Mouse (Mus musculus) cerebellum, postnatal 36 days (tissue): ENCODE measurements around the gene Tmem110.
A peak's percentile ranks its signal among the peaks of the same experiment; 100 is the strongest.

Experiments
- DNase-seq, 2 experiments: peaks; one replicate each; pipeline ENCODE4 v3.0.0; 2021 to 2022; ENCODE audit warnings: mixed read lengths in 2 of 2

The Tmem110 gene

GRCm38 (mm10) chr14:30904307-30904706 lies 78.9 kb downstream of the Tmem110 start:
- no peak for DNase-seq

DNA sequence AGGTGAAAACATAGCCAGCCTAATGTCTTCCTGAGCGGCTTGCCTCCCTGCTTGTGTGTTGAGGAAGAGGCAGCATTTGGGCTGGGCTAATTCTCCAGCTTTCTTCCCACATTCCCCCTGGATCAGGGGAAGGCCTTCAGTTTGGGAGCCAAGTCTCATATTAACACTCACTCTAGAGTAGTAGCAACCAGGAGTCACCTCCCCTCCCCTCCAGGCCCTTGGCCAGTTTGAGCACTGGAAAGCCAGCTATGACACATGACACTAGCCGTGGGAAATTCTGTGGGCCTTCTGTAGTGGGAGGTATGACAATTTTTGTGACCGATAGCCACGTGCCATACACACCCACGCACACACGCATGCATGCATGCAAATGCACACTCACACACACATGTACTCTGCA lies 80.6 kb downstream of the Tmem110 start:
- DNase-seq = no peak

DNA sequence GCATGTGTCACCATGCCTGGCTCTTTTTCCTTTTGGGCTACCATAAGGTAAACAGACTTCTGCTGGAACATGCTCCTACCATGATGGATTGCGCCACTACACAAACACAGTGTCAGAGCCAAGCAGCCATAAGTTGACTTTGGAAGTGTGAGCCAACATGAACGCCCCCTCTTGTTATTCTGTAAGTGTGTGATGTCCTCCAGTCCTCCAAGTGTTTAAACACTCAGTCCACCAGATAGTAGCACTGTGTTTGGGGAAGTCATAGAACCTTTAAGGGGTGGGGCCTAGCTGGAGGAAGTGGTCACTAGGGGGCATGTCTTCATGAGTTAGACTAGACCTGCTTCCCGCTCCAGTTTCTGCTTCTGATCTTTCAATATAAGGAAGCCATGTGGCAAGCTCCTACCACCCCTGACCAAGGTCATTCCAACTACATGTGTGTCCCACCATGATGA lies 82.5 kb downstream of the Tmem110 start:
- no peak for DNase-seq

DNA sequence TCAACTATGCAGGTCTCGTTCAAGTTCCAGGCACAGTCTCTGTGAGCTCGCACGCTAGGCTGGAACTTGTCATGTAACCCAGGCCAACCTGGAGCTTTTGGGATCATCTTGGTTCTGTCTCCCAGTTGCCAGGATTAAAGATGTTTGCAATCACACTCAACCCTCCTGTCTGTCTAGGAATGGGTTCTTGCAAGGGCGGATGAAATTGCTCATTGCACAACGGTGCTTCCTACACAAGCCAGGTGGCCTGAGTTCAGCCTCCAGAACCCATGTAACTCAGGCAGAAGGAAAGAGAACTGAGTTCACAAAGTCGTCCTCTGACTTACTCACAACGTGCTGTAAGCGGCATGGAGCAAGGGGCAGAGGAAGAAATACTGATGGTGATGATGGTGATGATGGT lies 85.8 kb downstream of the Tmem110 start:
- DNase-seq = no peak

DNA sequence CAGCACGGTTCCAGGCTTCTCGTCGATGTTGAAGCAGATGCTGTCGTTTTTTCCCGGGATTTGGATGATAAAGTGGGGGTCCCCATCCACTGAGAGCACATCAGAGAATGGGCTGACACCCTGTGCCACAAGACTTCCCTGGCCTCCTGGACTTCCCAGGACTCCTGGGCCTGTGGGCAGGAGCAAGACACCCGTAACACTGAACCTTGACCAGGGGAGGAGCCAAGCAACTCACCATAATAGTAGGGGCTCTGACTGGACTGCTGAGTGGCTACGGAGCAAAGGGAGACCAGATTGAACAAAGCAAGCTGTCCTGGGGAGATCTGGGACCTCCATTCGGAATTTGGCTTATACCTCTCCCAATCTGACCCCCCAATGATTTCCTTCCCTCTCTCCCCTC lies 87.3 kb downstream of the Tmem110 start:
- no peak for DNase-seq

DNA sequence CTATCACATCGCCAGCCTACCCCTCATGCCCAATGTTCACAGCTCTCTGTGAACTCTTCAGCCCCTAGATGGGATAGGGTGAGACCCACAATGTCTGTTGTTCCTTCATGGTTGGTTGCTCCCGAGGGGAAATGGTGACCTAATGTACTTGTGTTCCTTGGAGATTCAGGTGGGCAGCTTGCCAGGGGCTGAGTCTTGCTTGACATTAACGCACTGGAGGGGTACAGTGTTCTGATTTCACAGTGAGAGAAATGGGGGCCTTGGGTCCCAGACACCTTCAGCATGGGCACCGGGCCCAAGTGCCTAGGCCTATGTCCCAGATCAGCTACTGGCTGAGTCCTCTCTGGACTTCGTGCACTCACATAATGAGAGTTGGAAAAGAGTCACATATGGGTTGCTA lies 88.0 kb downstream of the Tmem110 start:
- no peak for DNase-seq

- no peak for DNase-seq
These were observed 91.1 kb downstream of the Tmem110 start for GRCm38 (mm10) chr14:30916516-30916915.

DNA sequence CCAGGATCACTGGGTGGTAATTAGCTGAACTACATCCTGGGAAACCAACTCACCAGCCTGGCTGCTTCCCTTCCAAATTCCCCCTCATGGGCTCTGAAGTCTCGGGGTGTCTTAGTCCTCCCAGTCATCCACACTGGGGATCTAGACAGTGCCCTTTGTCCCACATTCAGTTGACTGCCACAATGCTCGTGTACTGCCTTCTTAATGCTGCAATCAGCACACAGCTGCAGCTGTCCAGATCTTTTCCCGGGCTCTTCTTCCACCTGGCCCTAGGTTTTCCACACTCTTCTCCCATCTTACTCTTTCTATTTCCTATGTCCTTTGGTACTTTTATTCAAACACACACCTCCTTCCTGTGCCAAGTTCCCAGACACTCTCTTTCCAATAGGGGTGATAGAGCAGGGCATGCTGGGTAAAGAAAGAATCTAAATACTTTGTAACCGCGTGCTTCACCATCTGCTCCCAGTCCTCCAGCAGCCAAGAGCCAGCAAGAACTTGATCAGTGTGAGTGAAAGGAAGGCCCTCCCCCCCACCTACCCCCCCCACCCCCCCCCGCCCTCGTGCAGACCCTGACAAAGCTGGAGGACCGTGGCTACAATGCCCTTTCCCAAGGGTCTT lies 96.8 kb downstream of the Tmem110 start:
- DNase-seq = no peak

- DNase-seq = peak; percentile 3 to 14
These were observed 98.2 kb downstream of the Tmem110 start, which contains the start of gene Itih3 for GRCm38 (mm10) chr14:30923375-30924105. Gene Itih3, minus strand, starts transcription at chr14:30923760.

DNA sequence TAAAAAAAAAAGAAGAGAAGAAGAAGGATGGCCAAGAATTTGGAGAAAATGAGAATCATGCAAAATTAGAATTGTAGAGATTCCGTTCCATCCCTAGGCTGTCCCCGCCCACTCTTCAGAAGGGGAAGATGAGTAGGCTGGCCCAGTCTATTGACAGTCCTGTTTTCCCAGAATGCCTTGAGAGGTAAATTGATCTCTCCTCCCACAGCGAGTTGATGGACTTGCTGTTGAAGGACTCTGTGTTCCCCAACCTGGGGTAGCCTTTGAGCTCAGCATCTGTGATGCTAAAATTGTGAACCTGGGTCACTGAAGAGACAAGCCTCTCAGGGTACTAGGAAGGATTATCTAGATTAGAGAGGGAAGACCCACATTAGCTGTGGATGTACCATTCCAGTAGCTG lies 100.1 kb downstream of the Tmem110 start:
- no peak for DNase-seq
